Mouse (Mus musculus) urinary bladder, adult 2 months (tissue): ENCODE results near the gene Mgme1. TPM values are rescaled to one million over a fixed set of nuclear protein-coding genes. Genes with fewer than 3 reads are reported as not detected.

Source experiments
- DNase-seq: peaks from one replicate; pipeline ENCODE4 v3.0.0; 2022; ENCODE audit warnings: low spot score
- polyA plus RNA-seq: library from polyadenylated mRNA; depleted of rRNA; stranded (reverse); fragments of >200 nt; gene quantifications from 2 replicates; pipeline ENCODE4 v1.2.3, GENCODE M21; 2012; rRNA removed

Mgme1 gene
- polyA plus RNA-seq, 1 experiment, result 8.3 TPM

GRCm38 (mm10) chr2:144305721-144306294, 35.3 kb downstream of the Mgme1 start:
- no peak for DNase-seq

- no peak for DNase-seq
Observed at GRCm38 (mm10) chr2:144308561-144308960, 38.1 kb downstream of the Mgme1 start.

GRCm38 (mm10) chr2:144310273-144310672, 39.8 kb downstream of the Mgme1 start:
- DNase-seq, result no peak

- DNase-seq, result no peak
Observed at GRCm38 (mm10) chr2:144311372-144311771, 40.9 kb downstream of the Mgme1 start.

DNA sequence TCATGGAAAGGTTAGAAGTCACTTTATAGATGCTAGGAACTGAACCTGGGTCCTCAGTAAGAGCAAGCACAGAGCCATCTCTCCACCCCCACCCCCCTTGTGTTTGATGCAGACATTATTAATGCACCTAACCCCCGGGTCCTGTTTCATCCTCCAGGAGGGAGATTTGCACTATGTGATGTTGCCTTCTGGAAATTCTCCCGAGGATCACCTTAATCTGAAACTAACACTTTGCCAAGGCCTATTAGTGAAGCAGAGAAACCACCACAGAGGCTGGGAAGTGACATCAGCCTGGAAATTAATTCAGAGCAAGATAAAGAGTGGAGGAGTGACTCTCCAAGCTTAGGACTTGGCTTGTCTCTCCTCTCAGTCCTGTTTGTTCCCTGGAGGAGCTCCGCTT, 53.8 kb downstream of the Mgme1 start:
- DNase-seq, result no peak

GRCm38 (mm10) chr2:144329451-144329850, 59.0 kb downstream of the Mgme1 start:
- no peak for DNase-seq

DNA sequence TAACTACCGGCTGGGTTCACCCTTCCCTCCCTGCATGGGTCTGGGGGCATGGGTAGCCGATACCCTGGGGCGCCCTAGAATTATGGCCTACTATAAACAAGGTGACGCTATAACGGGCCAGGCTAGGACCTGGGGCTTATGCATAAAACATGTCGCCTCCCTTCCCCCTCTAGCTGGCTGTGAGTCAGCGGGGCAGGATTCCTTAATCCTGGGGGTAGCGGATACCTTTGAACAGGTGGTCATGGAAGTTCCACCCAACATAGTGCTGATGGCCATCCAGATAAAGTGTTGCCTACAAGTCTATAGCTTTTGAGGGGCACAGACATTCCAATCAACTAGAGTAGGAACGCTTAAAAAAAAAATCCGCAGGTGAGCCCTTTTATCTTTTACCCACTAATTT, 59.5 kb downstream of the Mgme1 start:
- no peak for DNase-seq

GRCm38 (mm10) chr2:144330352-144330959, 60.0 kb downstream of the Mgme1 start:
- peak; percentile 40 for DNase-seq

Other genes with a start within 250 kb of the Mgme1 start
- gene Banf2, start 237.6 kb upstream of the Mgme1 start, polyA plus RNA-seq, result not detected in 2 replicates
- 66.6 and 72.2 TPM in 2 replicates for gene Snx5, start 243 bp downstream of the Mgme1 start, polyA plus RNA-seq
- 4.9 and 5.7 TPM in 2 replicates for gene Ovol2, start 61.5 kb downstream of the Mgme1 start, polyA plus RNA-seq
- 27.7 and 28.5 TPM in 2 replicates for gene Kat14, start 98.3 kb downstream of the Mgme1 start, polyA plus RNA-seq
- gene Pet117, start 98.3 kb downstream of the Mgme1 start, polyA plus RNA-seq, result not detected in 2 replicates